Mouse (Mus musculus) c-Kit-positive CD71-negative TER-119-negative erythroid progenitor cells, embryonic 14.5 days (primary cell): ENCODE measurements at regions not wholly inside any gene's neighbourhood (a gene's known extent, or its start where the extent isn't known, plus 50 kb on each side); places are given as distances from the start of the nearest gene placed in this dataset.

ENCODE experiments used
- DNase-seq: peaks from one replicate; pipeline ENCODE4 v3.0.0-alpha.2; 2013; ENCODE audit warnings: low read depth

- no peak for DNase-seq
Measured at GRCm38 (mm10) chr10:44939403-44939802, 127.6 kb upstream of the Prep start.

- no peak for DNase-seq
Measured at GRCm38 (mm10) chr10:44936976-44937500, 130.0 kb upstream of the Prep start.

GRCm38 (mm10) chr10:44930796-44931195 lies 136.2 kb upstream of the Prep start:
- DNase-seq: no peak

GRCm38 (mm10) chr10:44913751-44914388 lies 153.1 kb upstream of the Prep start:
- DNase-seq: no peak

- DNase-seq: no peak
Measured at GRCm38 (mm10) chr10:44904520-44904919, 162.5 kb upstream of the Prep start.

GRCm38 (mm10) chr10:44901203-44901602 lies 165.8 kb upstream of the Prep start:
- DNase-seq: no peak

GRCm38 (mm10) chr10:44892124-44892523 lies 174.9 kb upstream of the Prep start:
- DNase-seq: no peak

GRCm38 (mm10) chr10:44887081-44887683 lies 179.8 kb upstream of the Prep start:
- DNase-seq: no peak

GRCm38 (mm10) chr10:44881967-44882366 lies 185.0 kb upstream of the Prep start:
- no peak for DNase-seq

- no peak for DNase-seq
Measured at GRCm38 (mm10) chr10:44877076-44877663, 189.8 kb upstream of the Prep start.

- DNase-seq: no peak
Measured at GRCm38 (mm10) chr10:44873642-44874285, 193.2 kb upstream of the Prep start.

- no peak for DNase-seq
Measured at GRCm38 (mm10) chr10:44864191-44864747, 202.7 kb upstream of the Prep start.

GRCm38 (mm10) chr10:44862360-44862674 lies 204.7 kb upstream of the Prep start:
- no peak for DNase-seq

GRCm38 (mm10) chr10:44861671-44862359 lies 205.2 kb upstream of the Prep start:
- DNase-seq: no peak

- DNase-seq: no peak
Measured at GRCm38 (mm10) chr10:44857444-44857843, 209.6 kb upstream of the Prep start.

- DNase-seq: no peak
Measured at GRCm38 (mm10) chr10:44854109-44854508, 212.9 kb upstream of the Prep start.

- DNase-seq: no peak
Measured at GRCm38 (mm10) chr10:44849016-44849415, 218.0 kb upstream of the Prep start.

- no peak for DNase-seq
Measured at GRCm38 (mm10) chr10:44846765-44847164, 220.2 kb upstream of the Prep start.

GRCm38 (mm10) chr10:44846149-44846548 lies 220.9 kb upstream of the Prep start:
- DNase-seq: no peak

- no peak for DNase-seq
Measured at GRCm38 (mm10) chr10:44840449-44840848, 226.6 kb upstream of the Prep start.

GRCm38 (mm10) chr10:44832455-44832854 lies 234.5 kb upstream of the Prep start:
- no peak for DNase-seq

GRCm38 (mm10) chr10:44826271-44826670 lies 240.7 kb upstream of the Prep start:
- DNase-seq: no peak
